Mouse (Mus musculus): Measurements from ENCODE around the gene 4930486L24Rik. TPM values are rescaled to one million over a fixed set of nuclear protein-coding genes. Genes with fewer than 3 reads are reported as not detected.

The 4930486L24Rik gene
- polyA plus RNA-seq, 1 experiment, result not detected

DNA sequence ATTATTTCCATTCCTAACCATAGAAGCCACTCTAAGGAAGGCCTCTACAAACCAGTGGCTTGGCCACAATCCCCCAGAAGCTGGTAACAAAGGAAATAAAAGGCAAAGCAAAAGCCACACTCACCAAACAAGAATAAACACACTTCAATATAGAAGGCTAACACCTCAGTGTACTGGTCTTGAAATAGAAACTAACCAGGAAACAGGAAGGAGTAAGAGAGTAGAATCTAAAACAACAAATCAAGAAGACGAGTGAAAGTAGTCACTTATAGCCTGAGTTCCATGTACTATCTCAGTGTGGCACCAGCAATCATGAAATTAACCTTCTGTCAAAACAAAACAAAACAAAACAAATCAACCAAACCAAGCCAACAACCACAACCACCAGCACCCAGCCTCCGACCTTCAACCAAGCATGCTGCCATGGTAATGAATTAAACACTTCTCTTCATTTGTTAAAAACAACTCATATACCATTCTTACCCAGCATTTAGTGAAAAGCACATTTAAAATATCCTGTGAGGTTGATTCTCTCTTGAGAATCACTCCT, 24.8 kb downstream of the 4930486L24Rik start:
- Histone ChIP-seq H3K9me3 (ENCODE audit: control insufficient read depth, low read length) (no peaks in the 10 kb centered on the region), H3K4me1 (ENCODE audit: control insufficient read depth) (no peaks in the 10 kb centered on the region), H3K36me3 (ENCODE audit: control insufficient read depth) (no peaks in the 10 kb centered on the region), H3K27me3 (ENCODE audit: control insufficient read depth) (no peaks in the 10 kb centered on the region), H3K4me3 (replicated peaks) (no peak overlapping the region)
- TF ChIP-seq TAL1 (IDR thresholded peaks at IDR 0.05; ENCODE audit: low read length) (no peak), GATA1 (IDR thresholded peaks at IDR 0.05; ENCODE audit: low read length) (no peak)

DNA sequence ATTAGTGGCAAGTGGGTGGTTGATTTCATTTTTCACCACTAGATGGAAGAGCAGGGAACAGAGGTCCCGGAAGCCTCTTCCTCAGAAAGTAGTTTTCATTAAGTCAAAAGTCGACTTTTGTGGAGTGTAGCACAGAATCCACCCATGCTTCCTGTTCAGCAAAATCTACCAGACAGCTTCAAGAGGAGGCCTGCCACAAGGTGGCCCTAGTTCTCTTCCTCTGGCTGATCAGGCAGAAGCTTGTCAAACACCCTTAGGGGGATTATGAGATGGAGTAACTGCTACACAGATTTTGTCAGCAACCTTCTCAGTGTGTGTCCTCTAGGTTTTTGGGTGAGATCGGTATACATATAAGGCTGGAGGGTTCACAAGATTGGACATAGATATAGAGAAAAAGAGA, 38.2 kb downstream of the 4930486L24Rik start:
- no peak for TF ChIP-seq GATA1 (IDR thresholded peaks at IDR 0.05; ENCODE audit: low read length)
- no peak for TF ChIP-seq TAL1 (IDR thresholded peaks at IDR 0.05; ENCODE audit: low read length)
- H3K9me3 ChIP-seq (ENCODE audit: control insufficient read depth, low read length), result no peaks in the 10 kb centered on the region
- no peaks in the 10 kb centered on the region for H3K4me1 ChIP-seq (ENCODE audit: control insufficient read depth)
- no peaks in the 10 kb centered on the region for H3K36me3 ChIP-seq (ENCODE audit: control insufficient read depth)
- no peaks in the 10 kb centered on the region for H3K27me3 ChIP-seq (ENCODE audit: control insufficient read depth)
- no peak overlapping the region for H3K4me3 ChIP-seq (replicated peaks)

GRCm38 (mm10) chr13:60820486-60821175, 43.6 kb downstream of the 4930486L24Rik start:
- H3K4me3 ChIP-seq (replicated peaks), result no peak overlapping the region

GRCm38 (mm10) chr13:60819469-60819868, 44.8 kb downstream of the 4930486L24Rik start:
- Histone ChIP-seq H3K27me3 (ENCODE audit: control insufficient read depth) (no peaks in the 10 kb centered on the region), H3K4me1 (ENCODE audit: control insufficient read depth) (no peaks in the 10 kb centered on the region), H3K9me3 (ENCODE audit: control insufficient read depth, low read length) (no peaks in the 10 kb centered on the region), H3K36me3 (ENCODE audit: control insufficient read depth) (no peaks in the 10 kb centered on the region), H3K4me3 (replicated peaks) (no peak overlapping the region)
- no peak for TF ChIP-seq GATA1 (IDR thresholded peaks at IDR 0.05; ENCODE audit: low read length)
- TF ChIP-seq TAL1 (IDR thresholded peaks at IDR 0.05; ENCODE audit: low read length), result no peak

More at GRCm38 (mm10) chr13:60820486-60821175, 43.6 kb downstream of the 4930486L24Rik start:
- Histone ChIP-seq H3K27me3 (ENCODE audit: control insufficient read depth) (no peaks in the 10 kb centered on the region), H3K9me3 (ENCODE audit: control insufficient read depth, low read length) (no peaks in the 10 kb centered on the region), H3K4me1 (ENCODE audit: control insufficient read depth) (no peaks in the 10 kb centered on the region), H3K36me3 (ENCODE audit: control insufficient read depth) (no peaks in the 10 kb centered on the region)
- TF ChIP-seq TAL1 (IDR thresholded peaks at IDR 0.05; ENCODE audit: low read length) (no peak), GATA1 (IDR thresholded peaks at IDR 0.05; ENCODE audit: low read length) (no peak)

- H3K4me1 ChIP-seq (ENCODE audit: control insufficient read depth), result no peaks in the 10 kb centered on the region
- TF ChIP-seq TAL1 (IDR thresholded peaks at IDR 0.05; ENCODE audit: low read length) (no peak), GATA1 (IDR thresholded peaks at IDR 0.05; ENCODE audit: low read length) (no peak)
- no peaks in the 10 kb centered on the region for H3K36me3 ChIP-seq (ENCODE audit: control insufficient read depth)
- H3K4me3 ChIP-seq (replicated peaks), result no peak overlapping the region
- H3K27me3 ChIP-seq (ENCODE audit: control insufficient read depth), result no peaks in the 10 kb centered on the region
- H3K9me3 ChIP-seq (ENCODE audit: control insufficient read depth, low read length), result no peaks in the 10 kb centered on the region
These were observed 50.6 kb downstream of the 4930486L24Rik start for GRCm38 (mm10) chr13:60813722-60814121.

DNA sequence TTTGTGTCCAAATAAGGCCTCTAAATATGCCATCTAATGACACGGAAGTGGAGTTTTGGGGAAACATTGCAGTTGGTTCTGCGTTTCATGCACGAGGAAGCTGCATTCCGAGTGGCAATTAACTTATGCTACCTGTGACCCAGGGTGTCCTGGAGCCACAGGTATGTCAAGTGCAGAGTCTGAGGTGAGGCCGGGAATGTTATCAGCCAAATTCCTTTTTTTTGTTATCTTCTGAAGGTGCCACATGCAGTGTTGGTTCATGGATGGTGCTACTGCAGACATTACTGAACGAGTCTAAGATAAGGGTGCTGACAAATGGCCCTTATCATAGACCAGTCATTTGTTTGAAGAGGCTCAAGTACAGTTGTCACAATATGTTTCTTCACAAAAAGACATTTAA, 51.5 kb downstream of the 4930486L24Rik start:
- TF ChIP-seq GATA1 (IDR thresholded peaks at IDR 0.05; ENCODE audit: low read length) (no peak), TAL1 (IDR thresholded peaks at IDR 0.05; ENCODE audit: low read length) (no peak)
- Histone ChIP-seq H3K36me3 (ENCODE audit: control insufficient read depth) (no peaks in the 10 kb centered on the region), H3K4me1 (ENCODE audit: control insufficient read depth) (no peaks in the 10 kb centered on the region), H3K9me3 (ENCODE audit: control insufficient read depth, low read length) (no peaks in the 10 kb centered on the region), H3K27me3 (ENCODE audit: control insufficient read depth) (no peaks in the 10 kb centered on the region), H3K4me3 (replicated peaks) (no peak overlapping the region)

DNA sequence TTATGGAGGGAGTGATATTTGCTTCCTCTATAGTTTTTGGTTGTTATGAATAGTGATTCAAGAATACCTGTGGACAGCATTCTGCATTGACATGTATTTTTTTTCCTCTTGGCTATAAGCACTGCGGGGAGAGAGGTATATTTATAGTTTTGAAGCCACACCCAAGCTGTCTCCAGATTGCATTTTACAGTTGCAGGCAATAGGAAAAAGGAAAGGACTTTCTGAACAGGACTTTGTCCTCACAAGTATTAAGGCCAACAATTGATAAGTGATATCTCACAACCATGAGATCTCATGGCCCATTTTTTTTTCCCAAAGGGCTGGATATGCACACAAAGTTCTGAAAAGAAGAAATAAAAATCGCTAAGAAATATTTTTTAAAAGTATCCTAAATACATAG, 54.6 kb downstream of the 4930486L24Rik start:
- Histone ChIP-seq H3K27me3 (ENCODE audit: control insufficient read depth) (no peaks in the 10 kb centered on the region), H3K4me3 (replicated peaks) (no peak overlapping the region), H3K9me3 (ENCODE audit: control insufficient read depth, low read length) (no peaks in the 10 kb centered on the region), H3K4me1 (ENCODE audit: control insufficient read depth) (no peaks in the 10 kb centered on the region), H3K36me3 (ENCODE audit: control insufficient read depth) (no peaks in the 10 kb centered on the region)
- no peak for TF ChIP-seq TAL1 (IDR thresholded peaks at IDR 0.05; ENCODE audit: low read length)
- TF ChIP-seq GATA1 (IDR thresholded peaks at IDR 0.05; ENCODE audit: low read length), result no peak

GRCm38 (mm10) chr13:60802749-60803148, 61.5 kb downstream of the 4930486L24Rik start, which contains the start of gene Ctsll3:
Gene Ctsll3 (minus strand): TSS chr13:60802849.
- TF ChIP-seq TAL1 (IDR thresholded peaks at IDR 0.05; ENCODE audit: low read length) (no peak), GATA1 (IDR thresholded peaks at IDR 0.05; ENCODE audit: low read length) (no peak)
- Histone ChIP-seq H3K36me3 (ENCODE audit: control insufficient read depth) (no peaks in the 10 kb centered on the region), H3K4me3 (replicated peaks) (no peak within 1 kb of the TSS), H3K27me3 (ENCODE audit: control insufficient read depth) (no peaks in the 10 kb centered on the region), H3K9me3 (ENCODE audit: control insufficient read depth, low read length) (no peaks in the 10 kb centered on the region), H3K4me1 (ENCODE audit: control insufficient read depth) (no peaks in the 10 kb centered on the region)

Other genes starting within 250 kb of the 4930486L24Rik start
- not detected in 2 replicates for gene BC051665, start 78.1 kb downstream of the 4930486L24Rik start, polyA plus RNA-seq (2012)
- not detected in 2 replicates for gene Ctsll3, start 61.6 kb downstream of the 4930486L24Rik start, polyA plus RNA-seq (2012)
- gene Gm49392, start 32.4 kb upstream of the 4930486L24Rik start, polyA plus RNA-seq (2012), result not detected in 2 replicates
- not detected in 2 replicates for gene Ctla2b, start 33.0 kb upstream of the 4930486L24Rik start, polyA plus RNA-seq (2012)
- gene Tpbpb, start 40.4 kb upstream of the 4930486L24Rik start, polyA plus RNA-seq (2012), result not detected in 2 replicates
- not detected in 2 replicates for gene Gm49393, start 71.1 kb upstream of the 4930486L24Rik start, polyA plus RNA-seq (2012)
- gene Gm49391, start 72.1 kb upstream of the 4930486L24Rik start, polyA plus RNA-seq (2012), result 0.06 TPM in 1 of 2 replicates, not detected in the other
- 0.10 TPM in 1 of 2 replicates, not detected in the other for gene Ctla2a, start 72.2 kb upstream of the 4930486L24Rik start, polyA plus RNA-seq (2012)
- gene Tpbpa, start 77.5 kb upstream of the 4930486L24Rik start, polyA plus RNA-seq (2012), result not detected in 2 replicates
- gene Ctsj, start 141.5 kb upstream of the 4930486L24Rik start, polyA plus RNA-seq (2012), result not detected in 2 replicates
- gene Ctsq, start 176.2 kb upstream of the 4930486L24Rik start, polyA plus RNA-seq (2012), result not detected in 2 replicates

Data from erythroblast, embryonic 14.5 days (primary cell).